Mouse (Mus musculus) left cerebral cortex, postnatal 10 days (tissue): Measurements from ENCODE around the gene Agap2. TPM values are rescaled to one million over a fixed set of nuclear protein-coding genes. Genes with fewer than 3 reads are reported as not detected.

Experiments
- DNase-seq, 2 experiments: peaks; one replicate each; pipeline ENCODE4 v3.0.0; 2021 to 2022; ENCODE audit warnings: low spot score in 2 of 2, mixed read lengths in 1 of 2; ENCODE audit errors: extremely low spot score in 1 of 2
- intact Hi-C: fragments of 180-260 bp; cut with DNase I; formaldehyde crosslinking; loops from one replicate; pipeline ENCODE4 v1.15.1; 2025
- total RNA-seq, 2 experiments: library from RNA; stranded (reverse); gene quantifications; 2 replicates each; pipeline ENCODE4 v1.2.3; 2021

Agap2 gene
- 100 to 1,000 TPM; 558 to 572 TPM for total RNA-seq

DNA sequence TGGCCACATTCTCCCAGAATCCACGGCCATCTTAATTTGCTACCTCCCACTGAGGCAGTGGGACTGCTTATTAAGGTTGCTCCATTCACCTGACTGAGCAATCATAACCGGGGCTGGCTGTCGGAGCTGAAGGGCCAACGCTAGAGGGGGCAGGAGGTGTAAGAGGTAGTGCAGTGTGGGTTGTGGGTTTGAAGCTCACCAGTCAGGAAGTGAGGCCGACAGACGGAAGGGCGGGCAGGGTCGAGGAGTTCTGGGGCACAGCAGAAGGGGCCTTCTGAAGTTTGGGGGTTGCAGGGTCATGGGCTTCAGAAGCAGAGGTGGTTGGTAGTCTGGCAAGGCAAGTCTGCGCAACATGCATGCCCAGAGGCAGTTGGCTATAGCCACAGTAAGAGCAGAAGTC lies at the start of gene Agap2:
TSS of gene Agap2 (plus strand) at position 205 of the 400 bp plus-strand sequence.
- intact Hi-C loops: no loop called here
- DNase-seq: no peak

DNA sequence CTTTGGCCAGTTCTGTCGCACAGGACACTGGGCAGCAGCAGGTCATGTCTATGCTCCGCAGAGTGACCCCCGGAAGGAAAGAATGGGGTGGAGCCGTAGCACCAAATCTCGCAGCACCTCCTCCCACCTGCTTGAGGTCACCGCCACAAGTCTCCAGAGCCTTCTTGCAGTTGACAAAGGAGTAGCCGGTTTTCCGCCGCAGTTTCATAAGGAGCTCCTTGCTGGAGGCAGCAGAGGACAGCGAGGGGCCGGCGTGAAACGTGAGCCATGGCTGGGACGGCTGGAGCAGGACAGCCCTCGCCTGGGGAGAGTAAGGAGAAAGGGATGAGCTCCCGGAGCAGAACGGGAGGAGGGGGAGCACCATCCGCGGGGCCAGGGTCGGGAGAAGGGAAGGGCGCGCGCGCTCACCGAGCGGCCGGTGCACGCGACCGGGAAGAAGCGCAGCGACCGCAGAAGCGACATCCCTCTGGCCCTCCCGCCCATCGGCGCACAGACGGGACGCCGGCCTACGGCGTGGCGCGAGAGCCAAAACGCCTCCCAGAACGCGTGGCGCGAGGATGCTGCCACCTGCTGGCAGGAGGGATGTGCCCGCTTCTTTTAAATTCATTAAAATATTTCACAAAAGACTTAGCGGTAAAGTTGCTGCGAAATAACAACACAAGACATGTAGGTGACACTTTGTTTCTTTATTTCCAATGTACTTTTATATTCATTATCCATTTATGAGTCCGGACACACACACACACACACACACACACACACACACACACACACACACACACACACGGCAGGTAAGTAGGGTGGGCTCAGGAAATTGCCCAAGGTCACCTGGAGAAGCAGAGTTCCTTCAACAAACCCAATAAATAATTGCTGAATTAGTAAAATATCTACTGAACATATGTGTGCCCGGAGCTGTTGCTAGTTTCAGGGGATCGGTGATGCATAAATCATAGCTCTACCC lies 44.5 kb upstream of the Agap2 start, which contains the start of gene Tsfm:
TSS of gene Tsfm (minus strand) at position 505 of the 961 bp plus-strand sequence.
- DNase-seq: peak; percentile 81 to 94
- intact Hi-C loops: loop anchor here (2.0 to 5.0 kb wide), 2 partner anchors 38 to 112 kb away; no protein-coding TSS in a partner anchor

DNA sequence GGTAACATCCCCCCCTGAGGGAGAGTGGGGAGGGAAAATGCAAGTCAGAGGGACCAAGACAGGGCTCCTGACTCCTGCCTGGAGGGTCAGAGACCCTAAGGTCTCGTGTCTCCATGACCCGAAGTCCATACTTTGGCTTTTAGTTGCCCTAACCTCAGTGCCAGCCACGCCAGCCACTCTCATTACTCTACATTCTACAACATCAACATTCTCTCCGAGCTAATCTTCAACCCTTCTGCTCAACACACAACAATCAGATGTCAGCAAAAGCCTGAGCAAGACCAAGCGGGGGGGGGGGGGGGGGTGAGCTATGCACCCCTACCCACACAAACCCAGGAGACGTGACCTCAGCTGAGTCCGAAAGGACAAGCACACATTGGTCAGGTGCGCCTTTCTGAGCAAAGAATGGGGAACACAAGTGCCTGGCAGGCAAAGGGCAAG lies 41.8 kb upstream of the Agap2 start:
- intact Hi-C loops: loop anchor here (5.0 kb wide), 1 partner anchor 41 kb away; no protein-coding TSS in a partner anchor
- no peak for DNase-seq

DNA sequence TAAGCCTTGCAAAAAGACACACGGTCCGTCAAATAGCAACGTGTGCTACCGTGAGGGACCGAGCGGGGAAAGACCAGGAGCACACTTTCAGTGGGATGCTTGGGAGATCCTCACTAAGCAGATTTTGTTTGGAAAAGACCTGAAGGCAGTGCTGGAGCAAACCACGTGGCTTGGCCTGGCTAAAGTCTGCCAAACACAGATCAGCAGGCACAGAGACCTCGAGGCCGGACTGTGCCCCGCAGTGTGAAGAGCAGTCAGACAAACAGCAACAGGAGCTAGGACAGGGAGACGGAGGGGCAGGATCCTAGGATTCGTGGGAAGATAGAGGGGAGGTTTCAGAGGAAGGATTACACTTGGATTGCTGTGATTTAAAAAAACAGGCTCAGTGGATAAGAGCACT lies 38.8 kb upstream of the Agap2 start:
- DNase-seq: no peak
- intact Hi-C loops: no loop called here

DNA sequence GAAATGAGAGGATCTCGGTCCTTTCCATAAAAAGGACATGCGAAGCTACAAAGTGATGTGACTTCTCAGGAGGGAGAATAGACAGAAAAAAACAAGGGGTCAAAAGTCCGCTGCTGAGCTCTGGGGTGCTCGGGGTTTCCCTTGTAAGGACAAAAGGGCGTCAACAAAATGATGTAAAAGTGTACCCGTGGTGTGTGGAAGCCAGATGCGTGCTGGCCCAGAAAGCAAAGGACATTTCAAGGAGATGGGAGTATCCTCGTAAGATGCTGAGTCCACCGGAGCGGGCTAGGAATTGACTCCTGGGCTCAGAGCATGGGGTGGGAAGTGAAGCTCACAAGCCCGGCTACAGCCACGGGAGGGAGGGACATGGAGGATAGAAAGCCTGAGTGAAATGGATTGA lies 37.4 kb upstream of the Agap2 start:
- no peak for DNase-seq
- intact Hi-C loops: no loop called here

DNA sequence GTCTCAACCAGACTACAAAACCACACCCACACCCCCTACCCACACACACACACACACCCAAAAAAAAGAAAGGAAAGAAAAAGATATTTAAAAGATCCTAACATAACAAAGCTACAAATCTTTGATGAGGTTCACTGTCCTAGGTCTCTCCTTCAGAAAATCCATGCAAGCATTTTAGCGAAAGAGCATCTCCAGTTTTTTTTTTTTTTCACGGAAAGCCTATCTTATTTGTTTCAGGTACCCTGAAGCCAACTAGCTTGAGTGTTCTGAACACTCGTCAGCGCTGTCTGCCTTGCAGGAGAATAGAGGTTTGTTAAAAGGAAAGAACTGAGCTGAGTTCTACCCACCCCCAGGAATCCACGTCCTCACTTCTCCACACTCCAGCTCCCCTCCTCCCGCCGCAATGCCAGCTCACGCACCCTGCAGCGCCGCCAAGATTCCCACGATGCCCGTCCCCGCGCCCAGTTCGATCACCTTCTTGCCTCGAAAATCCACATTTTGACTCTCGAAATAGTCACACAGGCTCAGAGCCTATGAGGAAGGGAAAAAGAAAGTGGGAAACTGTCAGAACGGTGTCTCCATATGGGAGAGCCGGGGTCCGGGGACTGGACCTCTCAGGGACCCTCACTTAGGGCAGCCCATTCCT lies 34.4 kb upstream of the Agap2 start:
- DNase-seq: peak in 1 of 2 experiments; percentile 63
- intact Hi-C loops: no loop called here

DNA sequence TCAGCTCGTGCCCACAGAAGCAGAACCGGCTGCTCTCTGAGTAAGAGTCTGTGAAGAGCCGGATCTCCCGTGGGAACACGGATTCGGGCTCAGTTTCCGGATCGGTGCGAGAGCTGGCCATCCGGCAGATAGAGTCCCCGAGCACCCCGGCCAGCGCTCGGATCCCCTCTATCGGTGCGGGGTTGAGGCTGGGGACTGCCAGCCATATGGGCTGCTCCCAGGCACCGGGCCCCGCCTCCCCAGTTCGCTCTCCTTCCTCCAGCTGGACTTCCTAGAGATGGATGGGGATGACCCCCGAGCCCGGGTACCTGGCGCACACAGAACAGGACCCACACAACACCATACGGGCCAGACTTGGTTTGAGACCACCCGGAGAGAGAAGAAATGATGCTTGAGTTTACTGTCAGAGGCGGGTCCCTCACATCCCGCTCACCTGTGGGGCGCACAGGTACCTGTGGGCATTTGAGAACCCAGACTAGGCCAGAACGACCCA lies 33.8 kb upstream of the Agap2 start, which contains the start of the genes Mettl1 and Eef1akmt3:
TSS of gene Mettl1 (plus strand) at position 141 of the 493 bp plus-strand sequence.
TSS of gene Eef1akmt3 (minus strand) at position 240 of the 493 bp plus-strand sequence.
- DNase-seq: peak in 1 of 2 experiments; percentile 60
- intact Hi-C loops: no loop called here

DNA sequence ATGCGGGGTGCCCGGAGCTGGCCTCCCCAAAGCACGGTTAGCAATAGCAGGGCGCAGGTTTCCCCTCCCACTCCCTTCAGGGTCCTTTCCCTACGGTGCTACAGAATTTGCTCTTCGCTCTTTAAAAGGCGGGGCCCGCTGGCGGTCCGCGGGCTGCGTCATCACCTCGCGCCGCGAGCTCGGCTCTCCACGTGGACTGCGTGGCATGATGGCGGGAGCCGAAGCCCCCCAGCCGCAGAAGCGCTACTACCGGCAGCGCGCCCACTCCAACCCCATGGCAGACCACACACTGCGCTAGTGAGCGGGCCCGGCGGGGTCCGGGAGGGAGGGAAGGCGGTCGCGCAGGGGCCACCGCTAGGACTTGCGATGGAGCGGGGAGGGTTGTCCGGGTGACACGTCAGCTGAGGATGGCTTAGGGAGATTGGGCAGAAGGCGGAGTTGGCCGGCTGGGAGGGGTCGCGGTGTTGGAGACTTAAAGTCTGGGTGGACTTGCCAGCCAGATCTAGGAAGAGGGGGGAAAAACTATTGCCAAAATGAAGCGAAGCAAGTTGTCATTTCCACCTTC lies 33.2 kb upstream of the Agap2 start:
- DNase-seq: peak; percentile 90 to 93
- intact Hi-C loops: no loop called here

DNA sequence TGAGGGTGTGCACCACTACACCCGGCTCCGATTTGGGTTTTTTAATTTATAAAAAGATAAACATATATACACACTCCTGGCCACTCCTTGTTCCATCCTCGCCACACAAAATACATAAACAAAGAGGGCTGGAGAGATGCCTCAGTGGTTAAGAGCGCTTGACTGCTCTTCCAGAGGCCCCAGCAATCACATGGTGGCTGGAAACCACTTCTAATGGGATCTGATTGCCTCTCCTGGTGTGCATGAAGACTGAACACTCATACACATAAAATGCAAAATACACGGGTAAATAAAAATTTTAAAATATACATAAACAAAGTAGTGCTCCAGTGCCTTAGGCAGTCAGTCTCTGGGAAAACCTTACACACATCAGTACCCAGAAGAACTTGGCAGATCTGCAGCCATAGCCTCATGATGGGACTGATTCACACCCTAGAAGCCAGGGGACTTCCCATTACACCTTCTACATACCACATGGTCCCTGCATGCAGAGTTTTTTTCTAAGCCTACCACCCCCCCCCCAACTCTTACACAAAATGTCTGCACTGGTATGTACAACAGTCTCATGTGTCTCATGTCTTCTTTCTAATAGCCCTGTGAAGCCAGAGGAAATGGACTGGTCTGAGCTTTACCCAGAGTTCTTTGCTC lies 32.5 kb upstream of the Agap2 start:
- intact Hi-C loops: no loop called here
- DNase-seq: no peak

DNA sequence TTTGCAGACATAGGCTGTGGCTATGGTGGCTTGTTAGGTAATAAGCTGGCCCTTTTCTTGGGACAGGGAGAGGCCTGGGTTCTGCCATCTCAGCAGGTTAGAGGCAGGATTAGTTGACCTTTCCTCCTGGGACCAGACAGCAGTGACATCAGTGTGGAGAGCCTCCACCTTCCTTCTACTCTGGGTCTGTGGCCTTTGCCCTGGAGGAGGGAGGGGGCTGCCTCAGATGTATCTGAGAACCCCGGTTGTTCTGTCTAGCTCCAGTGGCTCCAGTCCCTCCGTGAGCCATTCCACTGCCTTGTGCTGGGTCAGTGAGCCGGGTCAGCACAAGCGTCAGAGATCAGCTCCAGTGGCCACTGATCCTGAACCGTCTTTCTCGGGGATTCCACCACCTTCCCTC lies 31.9 kb upstream of the Agap2 start:
- DNase-seq: no peak
- intact Hi-C loops: no loop called here

DNA sequence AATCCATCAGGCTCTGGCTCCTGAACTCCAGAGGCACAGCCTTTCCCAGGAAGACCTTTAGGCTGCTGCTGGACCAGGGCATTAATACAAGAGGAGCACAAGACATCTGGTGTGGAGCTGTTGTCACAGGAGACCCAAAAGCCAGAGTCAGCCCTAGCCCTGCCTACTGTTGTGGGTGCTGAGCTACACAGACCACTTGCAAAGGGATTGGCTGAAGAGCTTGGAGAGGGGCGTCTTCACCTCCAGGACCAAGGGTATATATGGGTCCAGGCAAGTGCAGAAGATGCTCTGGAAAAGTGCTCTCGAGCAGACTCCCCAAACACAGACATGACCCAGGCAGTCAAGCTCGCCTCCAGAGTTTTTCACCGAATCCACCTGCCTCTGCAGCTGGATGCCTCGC lies 27.1 kb upstream of the Agap2 start, which contains the start of gene Cyp27b1:
TSS of gene Cyp27b1 (plus strand) at position 297 of the 400 bp plus-strand sequence.
- DNase-seq: no peak
- intact Hi-C loops: no loop called here

DNA sequence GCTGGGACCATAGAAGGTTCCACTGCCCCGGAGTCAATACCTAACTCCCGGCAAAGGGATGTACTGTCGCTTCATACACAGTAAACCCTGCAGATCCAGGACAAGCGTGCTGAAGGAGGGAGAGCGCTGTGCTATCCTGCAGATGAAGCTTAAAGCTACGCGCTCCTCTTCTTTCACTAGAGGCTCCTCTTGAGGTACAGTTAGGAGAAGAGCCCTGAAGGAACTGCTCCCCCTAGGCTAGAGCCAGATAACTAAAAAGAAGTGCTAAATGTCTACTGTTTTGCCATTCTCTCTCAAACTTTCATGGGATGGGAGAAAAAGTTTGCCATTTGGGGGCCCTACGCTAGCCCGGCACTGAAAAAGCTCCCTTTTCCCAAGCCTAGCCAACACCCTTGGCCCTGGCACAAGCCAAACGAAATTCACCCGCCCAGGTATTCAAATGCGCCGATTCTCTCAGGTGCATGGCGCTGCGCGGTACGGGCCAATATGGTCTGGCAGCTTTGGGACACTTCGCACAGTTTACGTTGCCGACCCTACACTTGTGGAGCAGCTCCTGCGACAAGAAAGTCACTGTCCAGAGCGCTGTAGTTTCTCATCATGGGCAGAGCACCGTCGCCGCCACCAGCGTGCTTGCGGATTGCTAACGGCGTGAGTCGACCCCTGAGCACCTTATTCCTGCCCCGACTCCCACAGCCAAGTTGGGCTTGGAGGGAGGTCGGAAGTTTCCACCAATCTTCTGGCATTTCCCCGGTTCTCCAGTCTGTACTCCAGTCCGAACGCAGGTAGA lies 26.3 kb upstream of the Agap2 start:
- DNase-seq: no peak
- intact Hi-C loops: no loop called here

DNA sequence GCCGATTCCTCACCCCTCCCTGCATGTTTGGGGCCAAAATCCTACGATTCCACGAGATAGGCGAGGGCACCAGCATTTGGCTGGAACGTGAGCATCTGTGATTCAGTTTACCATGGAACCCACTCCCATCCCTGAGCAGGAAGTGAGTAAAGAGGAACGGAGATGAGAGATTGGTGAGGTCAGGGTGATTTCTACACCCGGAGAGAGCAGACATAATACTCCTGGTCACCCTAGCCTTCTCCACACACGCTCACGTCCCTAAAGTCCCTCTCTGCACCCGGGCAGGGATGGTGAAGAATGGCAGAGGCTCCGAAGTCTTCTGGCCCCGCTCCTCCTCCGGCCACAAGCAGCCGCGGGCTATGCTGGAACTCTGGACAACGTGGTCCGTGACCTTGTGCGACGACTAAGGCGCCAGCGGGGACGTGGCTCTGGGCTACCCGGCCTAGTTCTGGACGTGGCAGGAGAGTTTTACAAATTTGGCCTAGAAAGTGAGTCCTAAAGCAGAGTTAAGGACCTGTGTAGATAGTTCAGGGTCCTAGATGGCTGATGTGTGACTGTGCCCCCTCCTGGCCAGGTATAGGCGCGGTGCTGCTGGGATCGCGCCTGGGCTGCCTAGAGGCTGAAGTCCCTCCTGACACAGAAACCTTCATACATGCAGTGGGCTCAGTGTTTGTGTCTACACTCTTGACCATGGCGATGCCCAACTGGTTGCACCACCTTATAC lies 25.5 kb upstream of the Agap2 start:
- intact Hi-C loops: no loop called here
- DNase-seq: no peak

DNA sequence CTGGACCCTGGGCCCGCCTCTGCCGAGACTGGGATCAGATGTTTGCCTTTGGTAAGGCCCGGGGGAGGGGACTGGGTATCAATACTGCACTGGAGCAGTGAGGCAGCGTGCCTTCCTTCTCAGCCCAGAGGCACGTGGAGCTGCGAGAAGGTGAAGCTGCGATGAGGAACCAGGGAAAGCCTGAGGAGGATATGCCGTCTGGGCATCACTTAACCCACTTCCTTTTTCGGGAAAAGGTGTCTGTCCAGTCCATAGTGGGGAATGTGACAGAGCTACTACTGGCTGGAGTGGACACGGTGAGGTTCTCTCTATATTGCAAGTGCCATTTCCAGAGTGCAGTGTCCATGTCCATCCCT lies 25.0 kb upstream of the Agap2 start:
- no peak for DNase-seq
- intact Hi-C loops: no loop called here

DNA sequence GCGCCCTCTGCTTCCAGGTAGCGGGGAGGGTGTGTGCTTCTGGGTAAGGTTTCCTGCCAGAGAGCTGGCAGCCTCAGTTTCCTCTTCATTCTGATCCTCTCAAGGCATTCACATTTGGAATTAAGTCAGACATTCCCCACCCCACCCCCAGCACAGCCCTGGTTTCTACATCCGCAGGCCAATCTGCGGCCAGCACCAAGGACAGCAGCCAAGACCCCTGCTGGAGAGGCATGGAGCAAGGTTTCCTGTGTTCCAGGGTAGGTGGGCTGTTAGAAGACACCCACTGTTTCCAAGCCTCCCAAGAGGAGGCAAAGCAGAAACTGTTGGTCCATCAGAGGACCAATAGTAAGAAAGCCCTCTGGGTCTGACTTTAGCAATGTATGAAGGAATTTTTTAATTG lies 20.4 kb upstream of the Agap2 start:
- intact Hi-C loops: no loop called here
- no peak for DNase-seq

DNA sequence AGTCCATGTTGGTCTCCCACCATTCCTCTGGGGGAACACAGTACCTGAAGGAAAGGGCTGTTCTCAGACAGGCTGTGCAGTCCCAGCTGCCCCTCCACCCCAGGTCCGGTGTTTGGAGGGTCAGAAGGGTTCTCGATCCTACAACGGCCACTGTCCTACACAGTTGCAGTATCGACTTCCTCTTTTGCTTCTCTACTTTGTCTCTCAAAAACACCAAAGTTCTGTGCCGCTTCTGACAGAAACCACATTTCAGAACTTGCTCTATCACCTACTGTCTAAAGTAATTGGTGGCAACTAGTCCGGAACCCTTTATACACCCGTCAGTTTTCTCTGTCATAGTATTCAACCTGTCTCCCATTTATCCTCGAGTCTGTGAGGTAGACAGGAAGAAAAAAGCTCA lies 19.7 kb upstream of the Agap2 start:
- DNase-seq: no peak
- intact Hi-C loops: no loop called here

DNA sequence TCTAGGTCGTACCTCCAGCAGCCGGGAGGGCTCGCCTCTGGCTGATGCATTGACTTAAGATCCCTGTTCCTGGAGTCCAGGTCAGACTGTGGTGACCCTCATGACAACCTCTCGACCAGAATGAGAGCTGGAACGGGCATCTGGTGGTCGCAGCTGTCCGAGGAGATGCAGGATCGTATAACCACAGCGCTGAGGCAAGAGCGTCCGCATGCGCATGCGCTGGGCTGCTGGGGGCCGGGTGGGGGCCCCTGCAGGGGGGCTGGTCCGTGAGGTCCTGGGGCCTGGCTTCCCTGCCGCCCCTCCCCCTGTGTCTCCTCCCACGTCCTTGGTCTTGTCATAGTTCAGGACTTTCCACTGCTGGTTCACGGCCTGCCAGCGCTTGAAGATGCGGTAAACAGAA lies 18.6 kb upstream of the Agap2 start:
- intact Hi-C loops: no loop called here

More for the DNA sequence above, 18.6 kb upstream of the Agap2 start:
- no peak for DNase-seq
